Mouse (Mus musculus): ENCODE results near the gene Zfp750.

The Zfp750 gene

DNA sequence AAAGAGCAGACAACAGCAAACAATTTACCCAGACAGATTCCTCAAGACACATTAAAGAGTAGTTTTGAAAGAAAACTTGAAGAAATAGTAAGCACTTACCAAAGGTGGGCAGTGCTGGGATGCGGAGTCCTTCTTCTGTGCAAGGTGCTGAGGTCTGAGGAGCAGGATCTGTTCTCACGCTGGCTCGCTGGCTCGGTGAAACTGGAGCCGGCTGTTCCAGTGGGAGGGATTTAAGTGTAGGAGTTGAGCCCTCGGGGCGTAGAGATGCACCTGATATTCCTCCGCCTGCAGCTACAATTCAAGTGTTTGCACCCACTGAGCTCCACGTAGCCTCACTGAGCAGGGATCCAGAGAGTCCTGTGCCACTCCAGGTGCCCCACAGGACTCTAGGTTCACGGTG, at the start of gene Zfp750:
Gene Zfp750, minus strand, starts transcription at position 203 of the 400 bp plus-strand sequence.
- peak; percentile 53 to 68 for DNase-seq

DNA sequence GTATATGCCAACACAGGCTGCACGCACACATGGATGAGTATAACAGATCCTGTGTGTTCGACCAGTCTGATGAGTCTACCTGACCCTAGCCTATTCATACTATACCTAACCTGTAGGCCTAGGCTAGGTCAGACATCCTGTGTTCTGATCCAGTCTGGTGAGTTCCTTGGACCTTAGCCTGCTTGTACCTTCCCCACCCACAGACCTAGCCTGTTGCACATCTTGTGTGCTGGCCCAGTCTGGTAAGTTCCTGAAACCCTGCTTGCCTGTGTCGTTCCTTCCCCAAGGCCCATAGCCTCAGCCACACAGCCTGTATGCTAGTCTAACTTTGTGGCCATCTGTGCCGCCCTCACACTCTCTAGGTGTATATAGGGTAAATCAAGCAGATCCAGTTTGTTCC, 45.1 kb upstream of the Zfp750 start:
- no peak for DNase-seq

DNA sequence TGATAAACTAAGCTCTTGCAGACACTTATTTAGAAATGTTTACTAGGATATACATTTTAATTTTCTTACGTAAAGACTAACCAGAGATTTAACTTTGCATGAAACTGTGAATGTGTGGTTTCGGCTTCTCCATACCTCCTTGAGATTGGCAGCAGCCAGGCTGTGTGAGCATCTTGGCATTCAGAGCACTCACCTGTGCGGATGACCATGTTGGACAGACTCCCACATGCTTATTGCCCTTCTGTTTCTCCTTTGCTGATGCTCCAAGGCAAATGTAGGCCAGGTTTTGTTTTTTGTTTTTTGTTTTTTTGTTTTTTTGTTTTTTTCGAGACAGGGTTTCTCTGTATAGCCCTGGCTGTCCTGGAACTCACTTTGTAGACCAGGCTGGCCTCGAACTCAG, 44.2 kb upstream of the Zfp750 start:
- no peak for DNase-seq

DNA sequence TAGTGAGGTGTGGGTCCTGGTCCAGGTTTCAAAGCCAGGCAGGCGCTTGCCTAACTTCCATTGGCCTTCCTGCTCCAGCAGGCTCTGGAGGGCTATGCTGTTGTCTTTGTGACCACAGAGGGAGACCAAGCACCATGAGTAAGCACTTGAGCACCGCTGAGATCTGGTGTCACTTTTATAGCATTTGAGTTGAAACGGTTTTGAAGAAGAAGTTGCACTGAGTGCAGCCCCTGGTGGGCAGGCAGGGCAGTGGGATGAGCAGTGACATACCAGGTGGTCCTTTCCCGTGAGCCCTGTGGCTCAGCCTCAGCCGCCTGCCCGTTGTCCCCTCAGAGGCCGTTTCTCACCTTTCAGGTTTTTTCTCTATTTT, 41.1 kb upstream of the Zfp750 start:
- DNase-seq, result no peak

DNA sequence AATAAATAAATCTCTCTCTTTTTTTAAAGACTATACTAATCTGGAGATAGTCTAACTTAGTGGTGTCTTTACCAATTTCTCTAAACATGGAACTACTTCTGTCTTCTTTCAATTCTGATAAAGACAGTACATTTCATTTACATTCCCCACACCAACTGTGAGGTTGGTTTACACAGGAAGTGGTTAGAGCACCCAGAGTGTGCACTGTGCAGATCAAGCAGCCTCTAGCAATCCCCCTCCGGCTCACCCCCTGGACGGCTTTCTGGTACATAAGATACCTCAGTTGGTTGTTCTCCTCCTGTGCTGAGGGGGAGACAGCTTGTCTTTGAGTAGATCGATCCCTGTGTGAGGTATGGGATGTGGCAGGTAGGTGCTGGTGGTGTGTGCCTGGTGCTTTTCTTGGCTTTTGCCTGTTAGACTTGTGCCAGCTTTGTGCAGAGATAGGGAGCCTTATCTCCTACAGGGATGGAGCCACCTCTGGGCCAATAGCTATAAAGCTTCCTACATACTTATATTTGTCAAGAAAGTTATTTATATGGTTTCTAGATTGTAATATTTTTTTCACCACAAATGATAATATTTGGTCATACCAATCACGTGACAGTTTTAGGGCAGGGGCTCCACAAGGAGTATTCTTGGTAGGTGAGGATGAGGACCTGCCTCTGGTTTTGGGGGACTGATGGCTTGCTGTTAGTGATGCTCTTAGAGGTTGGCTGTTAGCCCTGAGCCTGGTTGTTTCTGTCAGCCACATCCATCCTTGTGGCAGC, 40.6 kb upstream of the Zfp750 start:
- no peak for DNase-seq

DNA sequence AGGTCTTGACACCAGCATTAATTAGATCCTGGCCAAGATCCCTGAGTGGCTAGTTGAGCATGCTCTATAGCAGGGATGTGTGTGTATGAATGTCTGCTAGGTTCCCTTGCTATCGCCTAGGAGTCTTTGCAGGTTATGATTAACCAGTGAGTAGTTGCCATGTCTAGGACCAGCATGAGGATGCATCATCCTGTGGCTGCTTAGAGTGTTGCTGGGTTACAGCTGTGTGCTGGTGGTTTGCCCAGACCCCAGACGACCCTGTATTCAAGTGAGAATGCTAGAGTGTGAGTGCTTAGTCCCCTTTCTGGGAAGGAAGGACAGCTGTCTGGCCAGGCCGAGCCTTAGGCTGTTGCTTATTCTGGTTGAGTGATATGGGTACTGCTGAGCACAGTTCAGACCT, 39.4 kb upstream of the Zfp750 start:
- no peak for DNase-seq

DNA sequence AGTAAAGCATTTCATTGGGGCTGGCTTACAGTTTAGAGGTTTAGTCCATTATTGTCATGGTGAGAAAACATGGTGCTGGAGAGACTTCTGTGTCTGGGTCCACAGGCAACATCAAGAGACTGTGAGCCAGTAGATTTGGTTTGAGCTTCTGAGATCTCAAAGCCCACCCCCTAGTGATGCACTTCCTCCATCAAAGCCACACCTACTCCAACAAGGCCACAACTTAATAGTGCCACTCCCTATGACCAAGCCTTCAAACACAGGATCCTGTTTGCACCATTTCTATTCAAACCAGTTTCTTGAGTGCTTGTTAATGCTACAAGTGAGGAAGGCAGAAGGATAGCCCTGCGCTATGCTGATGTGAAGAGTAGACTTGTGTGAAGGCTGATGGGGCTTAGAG, 38.8 kb upstream of the Zfp750 start:
- no peak for DNase-seq

DNA sequence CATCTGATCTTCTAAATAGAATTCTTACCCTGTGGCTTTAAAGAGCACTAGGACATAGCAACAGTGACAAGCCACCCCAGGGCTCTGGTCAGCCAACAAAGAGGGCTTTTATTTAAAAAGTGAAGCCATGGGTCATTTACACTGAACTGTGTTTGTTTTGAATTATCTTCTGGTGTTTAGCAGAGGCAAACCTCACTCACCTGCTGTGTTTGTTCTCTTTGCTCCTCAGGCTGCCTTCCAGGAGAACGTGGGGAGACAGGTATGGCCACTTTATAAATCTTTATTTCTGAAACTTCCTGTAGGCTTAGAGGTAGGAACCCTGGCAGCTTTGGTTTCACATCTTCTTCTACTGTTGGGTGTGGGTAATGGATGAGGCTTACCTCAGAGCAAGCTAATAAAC, 37.6 kb upstream of the Zfp750 start:
- DNase-seq, result no peak

DNA sequence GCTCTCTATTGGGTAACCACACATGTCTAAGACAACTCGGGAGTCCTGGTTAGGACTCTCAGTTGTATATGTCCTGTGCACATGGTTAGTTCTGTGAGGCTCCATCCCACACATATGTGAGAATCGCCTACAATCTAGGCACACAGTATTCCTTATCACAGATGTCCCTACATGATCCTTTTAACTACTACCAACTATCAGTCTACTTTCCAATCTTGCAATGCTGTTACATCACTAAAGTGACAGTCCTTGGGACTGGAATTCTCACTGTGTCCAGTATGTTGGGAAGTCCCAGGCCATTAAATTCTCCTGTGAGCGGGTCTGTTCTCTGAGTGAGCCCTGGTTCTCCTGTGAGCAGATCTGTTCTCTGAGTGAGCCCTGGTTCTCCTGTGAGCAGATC, 34.3 kb upstream of the Zfp750 start:
- DNase-seq, result no peak

DNA sequence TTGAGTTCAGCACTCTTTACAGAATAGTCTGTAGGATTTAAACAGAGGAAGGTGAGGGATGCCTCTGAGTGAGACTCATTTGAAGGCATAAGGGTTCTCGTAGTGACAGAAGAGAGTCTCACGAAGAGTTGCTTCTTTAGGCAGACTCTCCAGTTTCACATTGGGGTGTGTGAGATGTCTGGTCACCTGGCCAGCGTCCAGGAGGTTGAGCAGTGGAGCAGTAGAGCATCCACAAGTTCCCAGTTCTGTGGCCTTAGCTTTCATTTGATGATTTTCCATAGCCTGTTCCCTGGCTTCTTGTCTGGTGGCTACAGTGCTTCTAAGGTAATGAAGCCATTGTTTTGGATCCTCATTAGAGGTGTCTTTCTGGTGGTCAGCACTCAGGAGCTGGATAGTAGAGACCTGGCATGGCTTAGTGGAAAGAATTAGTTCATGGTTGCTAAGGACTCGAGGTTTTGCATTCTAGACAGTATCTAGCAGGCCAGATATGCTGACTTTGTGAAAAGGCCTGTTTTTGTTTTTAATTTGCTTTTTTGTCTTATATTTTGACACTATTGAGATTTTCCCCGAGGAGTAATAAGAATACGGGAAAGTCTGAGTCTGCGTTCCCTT, 33.8 kb upstream of the Zfp750 start:
- peak in 1 of 2 experiments; percentile 39 for DNase-seq

DNA sequence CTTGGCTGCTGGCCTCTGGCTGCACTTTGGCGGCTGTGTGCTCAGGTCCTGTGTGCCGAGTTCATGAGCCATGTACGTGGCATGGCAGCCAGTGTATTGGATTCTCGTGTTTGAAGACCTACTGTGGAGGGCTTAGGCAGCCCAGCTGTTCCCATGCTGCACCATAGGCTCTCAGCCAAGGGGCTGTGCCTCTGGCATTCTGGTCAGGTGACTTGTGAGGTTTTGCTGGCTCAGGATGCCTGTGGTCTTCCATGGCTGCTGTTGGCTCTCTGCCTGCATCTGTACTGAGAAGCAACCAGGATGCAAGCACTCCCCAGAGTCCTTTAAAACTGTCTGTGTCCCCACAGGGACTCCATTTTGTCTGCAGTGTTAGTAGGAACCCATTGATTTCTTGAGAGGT, 33.0 kb upstream of the Zfp750 start:
- peak; percentile 77 to 84 for DNase-seq

DNA sequence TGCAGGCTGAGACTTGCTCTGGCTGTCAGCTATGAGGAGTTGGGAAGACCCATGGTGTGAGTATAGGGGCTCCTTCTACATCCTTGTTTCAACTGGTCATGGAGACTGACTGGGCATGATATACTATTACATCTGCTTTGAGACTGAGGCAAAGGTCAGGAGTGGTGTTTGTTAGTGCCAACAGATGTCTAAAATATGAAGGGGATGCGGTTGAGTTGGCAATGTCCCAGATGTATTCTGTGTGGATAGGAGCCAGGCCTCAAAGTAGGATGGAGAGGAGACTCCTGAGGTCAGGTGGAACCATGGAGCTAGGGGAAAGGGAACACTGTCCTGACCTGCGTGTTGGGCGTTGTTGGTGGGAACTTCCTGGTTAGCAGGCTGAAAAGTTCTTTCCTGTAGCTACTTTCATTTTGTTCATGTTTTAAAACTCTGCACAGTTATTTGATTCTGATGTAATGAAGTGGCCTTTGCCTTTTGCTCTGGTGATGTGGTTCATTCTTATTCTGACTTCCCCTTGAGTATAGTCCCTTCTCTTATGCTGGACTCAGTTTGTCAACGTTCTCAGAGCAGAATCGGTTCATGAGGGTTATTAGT, 32.2 kb upstream of the Zfp750 start:
- DNase-seq, result peak in 1 of 2 experiments; percentile 43

DNA sequence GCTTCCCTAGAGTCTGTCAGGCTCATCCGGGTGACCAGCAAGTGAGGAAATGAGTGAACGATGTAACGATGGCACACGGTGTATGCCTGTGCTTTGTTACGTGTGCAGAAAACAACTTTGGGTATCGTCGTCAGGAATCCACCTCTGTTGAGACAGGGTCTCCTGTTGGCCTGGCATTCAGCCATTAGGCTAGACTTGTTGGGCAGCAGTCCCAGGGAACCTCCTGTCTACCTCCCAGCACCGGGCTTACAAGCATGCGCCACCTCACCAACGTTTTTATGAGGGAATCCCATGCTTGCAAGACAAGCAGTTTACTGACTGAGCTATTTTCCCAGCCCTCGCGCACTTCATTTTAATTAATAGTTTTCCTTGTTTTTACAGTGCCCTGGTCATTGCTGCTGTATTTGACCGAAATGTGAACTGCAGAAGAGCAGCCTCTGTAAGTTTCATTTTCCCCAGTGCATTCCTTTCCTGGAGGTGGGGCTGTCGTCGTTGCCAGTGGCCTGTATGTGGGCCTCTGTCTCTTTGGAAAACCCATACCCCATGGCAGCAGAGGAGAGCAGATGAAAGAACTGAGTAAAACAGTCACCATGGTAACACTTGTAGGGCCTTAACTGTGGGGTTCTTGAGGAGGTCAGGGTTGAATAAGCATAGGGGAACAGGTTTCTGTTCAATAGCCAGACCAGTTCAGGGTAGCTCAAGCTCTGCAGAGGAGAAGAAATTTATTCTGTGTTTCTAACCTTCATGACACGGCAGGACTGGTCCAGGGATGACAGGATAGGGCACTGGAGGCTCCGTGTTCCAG, 30.9 kb upstream of the Zfp750 start:
- DNase-seq, result no peak

DNA sequence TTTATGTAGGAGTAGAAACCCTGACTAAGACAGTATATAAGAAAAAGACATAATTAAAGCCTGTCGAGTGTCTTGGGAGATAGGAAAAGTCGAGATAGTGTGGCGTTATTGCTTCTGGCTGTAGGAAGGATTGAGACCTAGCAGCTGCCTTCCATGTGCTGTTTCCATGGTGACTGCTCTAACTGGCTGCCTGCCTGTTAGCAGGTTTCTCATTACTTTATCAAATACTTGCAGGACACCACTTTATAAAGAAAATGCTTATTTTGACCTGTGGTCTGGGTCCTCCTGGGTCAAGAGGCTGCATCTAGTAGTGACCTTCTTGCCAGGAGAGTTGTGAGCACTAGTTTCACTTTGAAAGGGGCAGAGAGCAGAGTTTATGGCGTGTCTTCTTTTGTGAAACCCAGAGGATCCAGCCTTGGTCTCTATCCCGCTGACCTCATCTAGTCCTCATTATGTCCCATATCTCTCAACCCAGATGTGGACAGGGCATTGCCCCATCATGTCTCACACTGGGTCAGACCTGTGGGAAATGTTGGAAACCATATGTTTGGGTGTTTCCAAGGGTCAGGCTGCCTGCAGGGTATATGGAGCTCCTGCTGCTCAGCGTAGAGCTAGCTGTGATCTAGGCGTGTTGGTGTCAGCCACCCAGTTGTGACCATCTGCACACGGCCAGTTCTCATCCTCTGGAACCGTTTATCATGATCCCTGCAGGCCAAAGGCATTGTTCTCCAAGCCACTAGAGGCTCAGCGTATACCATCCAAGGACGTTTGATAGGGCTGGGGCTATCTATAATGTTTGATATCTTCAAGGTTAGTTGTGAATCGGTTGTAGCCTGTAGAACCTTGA, 30.1 kb upstream of the Zfp750 start:
- DNase-seq, result peak; percentile 47 to 54

DNA sequence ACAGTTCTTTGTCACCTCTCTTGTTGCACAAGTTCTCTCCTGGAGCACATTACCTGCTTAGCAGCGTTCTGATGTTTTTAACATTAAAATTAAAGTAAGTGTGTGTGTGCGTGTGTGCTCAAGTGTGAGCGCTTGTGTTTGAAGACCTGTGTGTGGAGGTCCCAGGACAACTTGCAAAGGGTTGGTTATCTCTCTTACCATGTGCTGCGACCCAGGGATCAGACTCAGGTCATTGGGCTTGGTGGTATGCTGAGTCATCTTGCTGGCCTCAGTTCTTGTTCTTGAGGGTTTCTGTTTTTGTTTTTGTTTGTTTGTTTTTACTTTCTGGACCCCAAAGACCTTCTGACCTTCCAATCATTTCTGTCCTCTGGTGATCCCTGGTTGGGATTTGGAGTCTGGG, 28.8 kb upstream of the Zfp750 start:
- no peak for DNase-seq

DNA sequence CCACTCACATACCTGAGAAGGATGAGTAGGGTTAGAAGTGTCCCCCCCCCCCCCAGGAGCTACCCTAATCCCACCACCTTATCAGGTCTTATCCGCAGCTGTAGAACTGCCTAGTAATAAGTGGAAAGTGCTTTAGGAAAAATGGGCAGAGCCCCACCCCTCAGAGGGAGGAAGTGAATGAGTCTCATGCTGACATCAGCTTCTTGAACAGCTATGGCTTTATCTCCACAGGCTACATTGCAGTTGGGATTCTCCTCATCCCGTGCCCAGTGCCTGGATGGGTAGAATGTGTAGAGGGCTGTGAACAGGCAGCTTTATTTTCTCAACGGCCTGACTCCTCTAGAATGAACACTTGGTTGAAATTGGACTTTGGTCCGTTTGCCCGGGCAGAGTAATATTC, 28.1 kb upstream of the Zfp750 start:
- DNase-seq, result no peak

DNA sequence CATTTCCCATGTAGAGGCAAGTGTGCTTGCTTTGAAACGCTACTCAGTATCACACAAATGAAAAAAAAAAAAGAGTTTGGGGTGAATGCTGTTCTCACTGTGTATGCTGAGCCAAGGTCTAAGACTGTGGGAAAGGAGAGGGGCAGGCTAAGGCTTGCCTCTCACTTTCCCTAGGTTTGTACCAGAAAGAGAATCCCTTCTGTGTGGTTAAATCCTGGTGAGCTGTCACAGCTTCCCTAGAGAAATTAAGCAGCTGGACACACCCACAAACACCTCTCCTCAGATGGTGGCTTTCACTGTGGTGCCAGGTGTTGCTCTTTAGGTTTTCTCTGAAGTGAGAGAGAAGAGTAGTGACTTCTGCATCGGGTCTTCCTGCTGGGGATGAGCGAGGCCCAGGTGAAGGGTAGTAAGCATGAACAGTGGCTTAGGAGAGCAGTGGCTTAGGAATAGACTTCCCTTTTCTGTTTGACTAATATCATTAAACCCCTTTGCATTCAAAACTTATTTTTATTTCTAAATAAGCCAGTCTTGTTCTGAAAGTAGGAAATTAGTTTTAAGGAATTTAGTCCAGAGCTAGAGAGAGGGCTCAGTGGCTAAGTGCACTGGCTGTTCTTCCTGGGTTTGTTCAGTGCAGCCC, 26.4 kb upstream of the Zfp750 start:
- no peak for DNase-seq

DNA sequence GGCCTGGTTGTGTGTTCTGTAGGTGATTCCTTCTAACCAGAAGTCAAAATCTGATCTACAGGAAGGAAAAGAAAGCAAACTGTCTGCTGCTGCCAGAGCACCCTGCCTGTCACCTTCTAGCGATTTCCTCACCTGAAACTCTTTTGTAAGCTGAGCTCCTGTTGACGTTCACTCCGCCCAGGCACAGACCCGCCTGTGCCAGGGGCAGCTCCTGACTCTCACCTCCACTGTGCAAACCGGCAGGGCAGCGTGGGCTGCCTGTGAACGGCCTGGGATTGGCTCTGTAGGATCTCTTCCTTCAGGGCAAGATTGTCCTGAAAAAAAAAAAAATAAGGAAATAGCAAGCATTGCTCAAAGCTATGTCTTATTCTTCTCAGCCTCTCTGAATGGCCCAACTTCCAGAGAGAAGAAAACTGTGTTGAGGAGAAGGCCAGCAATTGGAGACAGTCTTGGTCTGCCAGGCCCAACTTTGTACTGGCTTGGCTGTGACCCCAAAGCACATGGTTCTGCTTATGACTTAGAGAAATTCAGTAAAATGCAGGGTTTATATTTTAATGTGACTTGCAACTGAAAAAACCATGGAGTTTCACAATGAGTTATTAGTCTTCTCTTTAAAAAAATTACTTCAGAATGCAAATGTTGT, 25.7 kb upstream of the Zfp750 start:
- DNase-seq, result peak in 1 of 2 experiments; percentile 45

DNA sequence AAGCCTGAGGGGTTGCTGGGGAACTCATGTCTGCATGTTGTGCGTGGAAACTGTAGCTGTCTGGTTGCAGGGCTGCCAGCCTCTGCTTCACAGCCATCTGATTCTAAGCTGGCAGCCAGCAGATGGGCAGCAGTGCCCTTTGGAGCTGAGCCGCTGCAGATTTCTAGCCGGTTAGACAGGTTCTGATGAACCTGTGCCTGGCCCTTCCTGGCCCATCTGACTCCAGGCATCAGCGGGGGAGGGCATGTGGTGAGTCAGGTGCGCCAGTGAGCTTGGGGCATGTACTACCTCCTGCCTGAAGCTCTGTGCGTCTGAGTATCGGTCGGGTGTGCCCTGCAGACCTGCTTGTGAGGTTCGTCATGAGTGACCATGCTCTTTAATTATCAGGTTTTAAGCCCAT, 24.8 kb upstream of the Zfp750 start:
- DNase-seq, result peak; percentile 64 to 88

DNA sequence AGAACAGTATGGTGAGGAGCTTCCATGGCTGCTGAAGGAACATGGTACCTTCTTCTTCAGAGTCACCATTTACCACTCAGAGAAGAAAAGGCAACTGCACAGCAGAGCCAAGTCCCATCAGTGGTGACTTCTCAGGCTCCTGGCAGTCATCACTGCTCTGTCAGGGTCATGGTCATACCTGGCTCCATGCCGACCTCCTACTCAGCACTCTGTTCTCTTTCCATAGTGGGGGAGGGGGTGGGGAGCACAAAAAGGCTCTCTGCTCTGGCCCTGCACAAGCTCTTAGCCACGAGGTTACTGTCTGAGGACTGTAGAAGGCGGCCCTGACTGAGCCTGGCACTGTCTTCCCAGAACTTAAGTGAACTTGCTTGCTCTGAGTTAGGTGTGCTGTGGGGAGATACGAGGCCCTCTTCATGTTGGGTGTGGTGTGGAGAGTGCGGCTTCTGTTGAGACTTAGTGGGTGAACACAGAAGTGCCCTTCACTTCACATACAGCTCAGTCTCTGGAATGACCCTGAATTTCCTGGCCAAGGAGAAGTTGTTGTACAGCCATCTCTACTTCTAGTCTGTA, 24.2 kb upstream of the Zfp750 start:
- DNase-seq, result peak; percentile 46 to 65

DNA sequence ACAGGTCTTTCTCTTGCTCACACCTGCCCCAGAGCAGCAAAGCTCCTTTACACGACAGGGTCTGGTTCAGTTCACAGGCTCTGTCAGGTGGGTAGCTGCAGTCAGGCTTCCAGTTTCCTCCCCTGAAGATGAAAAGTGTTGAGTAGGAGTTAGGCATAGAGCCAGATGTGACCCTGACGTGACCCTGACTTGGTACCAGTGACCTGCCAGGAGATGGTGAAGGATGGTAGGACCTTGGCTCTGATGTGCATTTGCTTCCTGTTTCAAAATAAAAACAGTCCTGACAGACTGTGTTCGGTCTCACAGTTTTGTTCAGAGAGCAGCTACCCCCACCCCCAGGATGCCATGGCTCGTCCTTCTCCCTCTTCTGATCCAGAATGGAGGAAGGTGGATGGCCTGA, 23.3 kb upstream of the Zfp750 start:
- DNase-seq, result no peak

Data from kidney, postnatal 25 days (tissue).